Mouse (Mus musculus) liver, adult 2 months (tissue): ENCODE data around the gene Pkd1l3. TPM values are rescaled to one million over a fixed set of nuclear protein-coding genes. Genes with fewer than 3 reads are reported as not detected.

Source experiments
- DNase-seq: peaks from one replicate; pipeline ENCODE4 v3.0.0-alpha.2; 2011; ENCODE audit warnings: low read depth, low spot score; ENCODE audit errors: extremely low read depth
- H3K27ac ChIP-seq: fragments of 200-500 bp; replicated peaks from 2 replicates; pipeline ENCODE4 v1.5.1; 2012; ENCODE audit warnings: low read depth, mild to moderate bottlenecking, control low read depth, inconsistent platforms, low read length; ENCODE audit not compliant: insufficient read depth
- H3K27me3 ChIP-seq: fragments of 200-500 bp; 2 replicates; pipeline ENCODE4 v1.6.1; 2012; ENCODE audit warnings: mild to moderate bottlenecking, moderate library complexity, low read length, inconsistent platforms; ENCODE audit not compliant: control insufficient read depth, insufficient read depth
- H3K36me3 ChIP-seq: fragments of 200-500 bp; 2 replicates; pipeline ENCODE4 v1.6.1; 2012; ENCODE audit warnings: low read length, inconsistent platforms; ENCODE audit not compliant: control insufficient read depth, insufficient read depth
- H3K4me1 ChIP-seq: fragments of 200-500 bp; 2 replicates; pipeline ENCODE4 v1.6.1; 2011; ENCODE audit warnings: low read length; ENCODE audit not compliant: control insufficient read depth, insufficient read depth
- H3K4me3 ChIP-seq: fragments of 200-500 bp; 2 replicates; pipeline ENCODE4 v1.5.1; 2011; ENCODE audit warnings: low read depth, mild to moderate bottlenecking, control low read depth, low read length, moderate library complexity; ENCODE audit not compliant: insufficient read depth
- H3K79me2 ChIP-seq: fragments of 200-500 bp; 2 replicates; pipeline ENCODE4 v1.6.1; 2012; ENCODE audit warnings: inconsistent platforms, mild to moderate bottlenecking, low read length, moderate library complexity; ENCODE audit not compliant: control insufficient read depth, insufficient read depth
- H3K9ac ChIP-seq: fragments of 200-500 bp; 2 replicates; pipeline ENCODE4 v1.6.1; 2012; ENCODE audit warnings: low read depth, mild to moderate bottlenecking, control low read depth, inconsistent platforms, low read length
- CTCF ChIP-seq: fragments of 200-500 bp; IDR thresholded peaks from 2 replicates; pipeline ENCODE4 v1.5.1; 2011; ENCODE audit warnings: low read depth, low read length, control low read depth
- POLR2A ChIP-seq: fragments of 200-500 bp; IDR thresholded peaks from 2 replicates; pipeline ENCODE4 v1.6.1; 2011; ENCODE audit warnings: low read length, control low read depth; ENCODE audit not compliant: insufficient read depth; ENCODE audit errors: extremely low read depth
- WGBS: fragments of 180-500 bp; shearing (Covaris S2); methylation state at CpG from one replicate; pipeline ENCODE4 v1.1.7; 2018; 5-methylcytosine and 5-hydroxymethylcytosine counted together
- polyA plus RNA-seq: library from polyadenylated mRNA; depleted of rRNA; stranded (reverse); fragments of >200 nt; gene quantifications from 2 replicates; pipeline ENCODE4 v1.2.3, GENCODE M21; 2012
- total RNA-seq: library from RNA; depleted of rRNA; stranded (reverse); fragments of >200 nt; gene quantifications from 2 replicates; pipeline ENCODE4 v1.2.3, GENCODE M21; 2014

The Pkd1l3 gene
- total and polyA plus RNA-seq, 2 experiments = not detected

- Histone ChIP-seq H3K27me3 (no peaks in the 10 kb centered on the region), H3K4me3 (no peak overlapping the region), H3K4me1 (no peaks in the 10 kb centered on the region), H3K27ac (no peak overlapping the region), H3K9ac (no peak overlapping the region), H3K79me2 (no peaks in the 10 kb centered on the region), H3K36me3 (no peaks in the 10 kb centered on the region)
- TF ChIP-seq CTCF = no peak
- no peak for TF ChIP-seq POLR2A
- no peak for DNase-seq
- WGBS = 87% methylated on average over 3 of the region's 3 CpGs
These were observed 42.5 kb downstream of the Pkd1l3 start for GRCm38 (mm10) chr8:109656860-109657259.

- 79% methylated on average over 3 of the region's 3 CpGs for WGBS
- TF ChIP-seq POLR2A (no peak), CTCF (no peak)
These were observed 48.0 kb downstream of the Pkd1l3 start for GRCm38 (mm10) chr8:109662328-109662727.

GRCm38 (mm10) chr8:109666616-109667015, 52.3 kb downstream of the Pkd1l3 start:
- Histone ChIP-seq H3K79me2 (no peaks in the 10 kb centered on the region), H3K4me1 (no peaks in the 10 kb centered on the region), H3K27me3 (no peaks in the 10 kb centered on the region), H3K4me3 (no peak overlapping the region), H3K27ac (no peak overlapping the region), H3K36me3 (peaks cover 15% of the 10 kb centered on the region), H3K9ac (no peak overlapping the region)
- DNase-seq = no peak
- 85% methylated on average over 5 of the region's 5 CpGs for WGBS
- TF ChIP-seq POLR2A (no peak), CTCF (no peak)

More at GRCm38 (mm10) chr8:109662328-109662727, 48.0 kb downstream of the Pkd1l3 start:
- no peaks in the 10 kb centered on the region for H3K27me3 ChIP-seq
- no peak for DNase-seq
- H3K9ac ChIP-seq = no peak overlapping the region
- H3K4me1 ChIP-seq = no peaks in the 10 kb centered on the region
- no peak overlapping the region for H3K27ac ChIP-seq
- H3K36me3 ChIP-seq = no peaks in the 10 kb centered on the region
- H3K79me2 ChIP-seq = no peaks in the 10 kb centered on the region
- H3K4me3 ChIP-seq = no peak overlapping the region

- Histone ChIP-seq H3K9ac (no peak overlapping the region), H3K4me3 (no peak overlapping the region), H3K79me2 (no peaks in the 10 kb centered on the region), H3K27ac (no peak overlapping the region), H3K4me1 (no peaks in the 10 kb centered on the region), H3K27me3 (no peaks in the 10 kb centered on the region), H3K36me3 (peaks cover 69% of the 10 kb centered on the region)
- 91% methylated on average over 5 of the region's 5 CpGs for WGBS
- TF ChIP-seq POLR2A (no peak), CTCF (no peak)
- no peak for DNase-seq
These were observed 58.3 kb downstream of the Pkd1l3 start for GRCm38 (mm10) chr8:109672656-109673055.

- no peak overlapping the region for H3K9ac ChIP-seq
- no peaks in the 10 kb centered on the region for H3K79me2 ChIP-seq
- H3K27ac ChIP-seq = no peak overlapping the region
- H3K36me3 ChIP-seq = peaks cover 77% of the 10 kb centered on the region
- WGBS = 91% methylated on average over 2 of the region's 2 CpGs
- DNase-seq = no peak
- no peak for TF ChIP-seq CTCF
- no peak for TF ChIP-seq POLR2A
- no peaks in the 10 kb centered on the region for H3K27me3 ChIP-seq
- no peak overlapping the region for H3K4me3 ChIP-seq
- H3K4me1 ChIP-seq = no peaks in the 10 kb centered on the region
These were observed 59.3 kb downstream of the Pkd1l3 start for GRCm38 (mm10) chr8:109673596-109673995.

GRCm38 (mm10) chr8:109675896-109676643, 61.8 kb downstream of the Pkd1l3 start:
- no peak overlapping the region for H3K9ac ChIP-seq
- H3K4me3 ChIP-seq = no peak overlapping the region
- H3K27ac ChIP-seq = no peak overlapping the region
- H3K79me2 ChIP-seq = no peaks in the 10 kb centered on the region
- DNase-seq = no peak
- H3K36me3 ChIP-seq = peaks cover 85% of the 10 kb centered on the region
- no peak for TF ChIP-seq CTCF
- no peak for TF ChIP-seq POLR2A
- H3K27me3 ChIP-seq = no peaks in the 10 kb centered on the region
- H3K4me1 ChIP-seq = peaks cover 2% of the 10 kb centered on the region; the same call in 1 of the 2 replicates
- 97% methylated on average over 9 of the region's 9 CpGs for WGBS
